Mouse (Mus musculus) retina, postnatal 1 day (tissue): ENCODE measurements around the gene Gnb5.
"Not testable (repeated sequence)": the region's sequence is repeated elsewhere in the genome, so short reads cannot be mapped to it uniquely, and the experiment has no call there.

Experiments used
- DNase-seq: peaks from one replicate; pipeline ENCODE4 v3.0.0-alpha.2; 2012

The Gnb5 gene

GRCm38 (mm10) chr9:75363001-75363400, 56.9 kb downstream of the Gnb5 start:
- no peak for DNase-seq

DNA sequence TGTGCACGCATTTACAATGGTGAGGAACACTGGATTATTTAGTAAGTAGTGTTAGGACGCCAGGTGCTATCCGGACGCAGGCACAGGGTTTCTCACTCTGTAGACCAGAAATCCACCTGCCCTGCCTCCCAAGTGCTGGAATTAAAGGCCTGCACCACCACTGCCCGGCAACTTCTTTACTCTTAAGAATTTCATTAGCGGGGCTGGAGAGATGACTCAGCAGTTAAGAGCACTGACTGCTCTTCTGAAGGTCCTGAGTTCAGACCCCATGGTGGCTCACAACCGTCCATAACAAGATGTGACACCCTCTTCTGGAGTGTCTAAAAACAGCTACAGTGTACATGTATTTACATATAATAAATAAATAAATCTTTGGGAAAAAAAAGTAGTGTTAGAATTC, 57.6 kb downstream of the Gnb5 start:
- not testable (repeated sequence) for DNase-seq

GRCm38 (mm10) chr9:75365195-75365594, 59.1 kb downstream of the Gnb5 start:
- DNase-seq = no peak

DNA sequence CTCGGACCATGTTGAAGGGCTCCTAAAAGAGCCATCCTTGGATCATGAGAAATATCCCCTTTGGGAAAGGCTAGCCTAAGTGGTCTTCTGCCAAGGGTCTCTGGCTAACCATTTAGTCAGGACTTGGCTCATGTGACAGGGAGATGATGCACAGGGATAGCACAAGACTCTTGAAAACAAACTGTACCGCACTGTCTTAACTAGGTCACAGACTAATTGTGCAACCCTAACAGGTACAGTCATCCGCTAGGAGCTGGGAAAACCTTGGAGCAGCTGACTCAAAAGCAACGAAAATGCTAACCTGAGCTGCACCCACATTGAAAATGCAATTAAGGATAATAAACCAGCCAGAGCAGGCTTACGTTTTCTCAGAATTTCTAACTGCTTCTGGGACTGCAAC, 60.1 kb downstream of the Gnb5 start:
- no peak for DNase-seq

GRCm38 (mm10) chr9:75368779-75369178, 62.7 kb downstream of the Gnb5 start:
- DNase-seq = no peak

GRCm38 (mm10) chr9:75375606-75376005, 69.5 kb downstream of the Gnb5 start:
- DNase-seq = no peak

GRCm38 (mm10) chr9:75376428-75376827, 70.3 kb downstream of the Gnb5 start:
- no peak for DNase-seq

DNA sequence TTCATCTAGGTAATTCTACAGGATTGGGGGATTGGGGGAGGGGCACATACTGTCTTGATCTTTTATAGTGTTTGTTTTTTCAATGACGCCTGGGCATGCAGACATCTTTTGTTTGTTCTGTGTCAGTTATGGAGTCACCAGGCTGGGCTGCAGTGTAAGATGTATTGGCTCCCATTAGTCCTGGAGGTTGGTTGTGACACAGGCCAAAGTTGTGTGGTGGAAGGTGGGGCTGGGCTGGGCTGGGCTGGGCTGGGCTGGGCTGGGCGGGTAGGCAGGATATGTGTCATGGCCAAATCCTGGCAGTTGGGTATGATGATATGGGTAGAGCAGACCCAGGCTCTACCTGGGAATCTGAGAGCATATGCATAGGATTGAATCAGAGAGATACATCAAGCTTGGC, 72.7 kb downstream of the Gnb5 start:
- no peak for DNase-seq

DNA sequence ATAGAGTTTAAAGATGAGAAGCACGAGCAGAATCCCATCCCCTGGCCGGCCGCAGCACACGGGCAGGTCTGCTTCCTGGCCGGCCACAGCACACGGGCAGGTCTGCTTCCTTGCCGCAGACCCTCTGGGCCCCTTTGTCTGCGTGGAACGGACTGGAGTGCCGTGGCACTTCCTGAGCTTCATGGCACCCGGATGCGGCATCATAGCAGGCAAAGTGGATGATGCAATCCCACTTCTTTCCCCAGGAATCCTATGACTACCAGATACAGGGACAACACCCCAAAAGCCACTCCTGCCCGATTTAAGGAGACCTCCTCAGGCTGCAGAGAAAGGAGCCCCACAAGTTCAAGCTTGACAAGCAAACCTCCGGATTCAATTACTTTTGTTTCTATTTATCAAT, 76.7 kb downstream of the Gnb5 start:
- DNase-seq = no peak

- DNase-seq = no peak
Observed at GRCm38 (mm10) chr9:75383785-75384184, 77.7 kb downstream of the Gnb5 start.

DNA sequence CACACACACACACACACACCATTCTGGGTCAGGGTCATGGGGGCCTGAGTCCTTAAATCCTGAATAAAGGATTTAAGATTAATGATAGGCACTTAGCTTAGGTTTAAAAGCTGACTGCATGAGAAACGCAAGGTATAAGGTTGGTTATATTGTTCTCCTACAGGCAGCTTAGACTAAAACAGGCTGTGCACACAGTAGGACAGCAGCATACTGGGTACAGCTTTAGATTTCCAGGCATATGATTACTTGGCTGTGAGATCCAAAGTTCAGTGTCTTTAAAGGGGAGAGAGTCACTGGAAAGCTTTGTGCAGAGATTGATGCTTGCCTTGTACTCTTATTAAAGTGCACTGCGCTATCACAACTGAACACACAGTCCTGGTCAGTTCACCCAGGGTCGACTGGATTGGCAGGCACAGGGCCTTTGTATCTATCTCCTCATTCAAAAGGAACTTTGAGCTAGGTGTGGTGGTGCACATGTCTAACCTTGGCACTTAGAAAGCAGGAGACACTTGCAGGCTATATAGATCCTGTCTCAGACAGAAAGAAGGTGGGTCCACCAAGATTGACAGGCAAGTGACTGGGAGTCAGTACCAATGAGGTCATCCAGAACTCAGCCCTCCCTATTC, 78.4 kb downstream of the Gnb5 start:
- no peak for DNase-seq

DNA sequence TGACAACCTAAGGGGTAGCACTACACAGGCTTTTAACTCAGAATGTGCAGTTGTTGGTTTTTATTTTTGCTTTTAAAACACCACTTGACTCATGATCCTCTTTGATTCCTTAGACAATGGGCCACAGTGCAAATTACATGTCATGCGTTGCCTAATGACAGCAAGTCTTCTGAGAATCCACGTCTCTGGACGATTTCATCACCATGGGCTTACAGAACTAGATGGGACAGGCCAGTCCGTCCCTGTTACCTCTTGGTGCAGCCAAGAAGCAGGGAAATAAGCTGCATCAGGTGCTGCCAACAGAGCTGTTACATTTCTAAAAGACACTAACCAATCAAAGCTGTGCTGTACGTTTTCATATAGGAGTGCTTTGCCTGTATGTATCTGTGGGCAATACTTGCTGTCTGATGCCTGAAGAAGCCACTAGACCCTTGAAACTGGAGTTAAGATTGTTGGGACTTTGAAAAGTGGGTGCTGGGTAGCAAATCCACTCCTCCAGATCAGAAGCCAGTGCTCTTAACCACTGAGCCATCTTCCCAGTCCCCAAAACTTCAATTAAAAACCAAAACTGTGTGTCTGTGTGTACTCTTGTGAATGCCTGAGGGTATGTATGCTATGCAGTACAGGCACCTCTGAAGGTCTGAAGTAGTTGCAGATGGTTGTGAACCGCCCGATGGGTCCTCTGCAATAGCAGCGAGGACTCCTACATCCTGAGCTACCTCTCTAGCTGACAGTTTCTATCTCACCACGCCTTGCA, 79.3 kb downstream of the Gnb5 start:
- no peak for DNase-seq

DNA sequence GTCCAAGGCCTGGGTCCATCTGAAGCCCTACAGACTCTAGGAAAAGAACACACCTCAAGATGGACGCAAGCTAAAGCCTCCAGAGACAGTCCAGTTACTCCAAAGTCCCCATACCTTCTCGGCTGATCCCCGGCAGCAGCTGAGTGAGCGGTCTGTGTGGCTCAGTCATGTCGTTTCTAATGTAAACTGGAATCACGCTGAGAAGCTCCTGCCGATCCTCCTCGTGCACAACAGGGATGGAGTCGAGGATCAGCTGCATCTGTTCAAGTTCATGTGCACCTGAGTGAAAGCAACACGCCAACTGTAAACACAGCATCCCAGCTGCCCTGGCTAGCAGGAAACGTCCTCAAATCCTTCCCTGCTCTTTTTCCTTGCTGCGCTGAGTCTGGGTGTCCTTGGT, 87.2 kb downstream of the Gnb5 start:
- no peak for DNase-seq
